Mouse (Mus musculus) regulatory T cell (primary cell): ENCODE measurements around the gene Ptprn2.

Experiments
- in situ Hi-C: fragments of 300-600 bp; cut with MboI, MseI; formaldehyde crosslinking; loops from one replicate; pipeline ENCODE4 v1.15.1; 2025; ENCODE audit warnings: high pct_unique_total_duplicates

The Ptprn2 gene

GRCm38 (mm10) chr12:116485591-116486403 is at the start of gene Ptprn2:
Gene Ptprn2, plus strand, starts transcription at chr12:116485720.
- in situ Hi-C loops = loop anchor here (10.0 kb wide), 1 partner anchor 401 kb away; no protein-coding TSS in a partner anchor

DNA sequence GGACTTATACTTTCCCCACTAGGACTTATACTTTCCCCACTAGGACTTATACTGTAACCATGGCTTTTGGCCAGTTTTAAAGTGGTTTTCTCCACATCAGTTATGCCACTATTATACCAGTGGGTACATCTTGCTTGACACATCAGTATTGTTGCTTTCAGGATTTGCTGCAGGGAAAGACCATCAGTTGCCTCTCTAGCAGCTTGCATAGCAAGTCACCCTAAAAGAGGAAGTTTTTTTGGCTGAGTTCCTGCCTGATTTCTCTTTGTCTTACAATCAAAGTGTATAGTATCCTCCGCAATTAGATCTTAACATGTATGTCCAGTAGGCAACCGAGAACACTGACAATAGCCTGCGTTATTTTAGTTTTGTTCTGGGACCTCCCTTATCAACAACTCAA is 49.4 kb upstream of the Ptprn2 start:
- in situ Hi-C loops = no loop called here

GRCm38 (mm10) chr12:116438591-116438990 is 46.9 kb upstream of the Ptprn2 start:
- in situ Hi-C loops = no loop called here

- in situ Hi-C loops = no loop called here
These were observed 43.3 kb upstream of the Ptprn2 start for GRCm38 (mm10) chr12:116442184-116442583.

DNA sequence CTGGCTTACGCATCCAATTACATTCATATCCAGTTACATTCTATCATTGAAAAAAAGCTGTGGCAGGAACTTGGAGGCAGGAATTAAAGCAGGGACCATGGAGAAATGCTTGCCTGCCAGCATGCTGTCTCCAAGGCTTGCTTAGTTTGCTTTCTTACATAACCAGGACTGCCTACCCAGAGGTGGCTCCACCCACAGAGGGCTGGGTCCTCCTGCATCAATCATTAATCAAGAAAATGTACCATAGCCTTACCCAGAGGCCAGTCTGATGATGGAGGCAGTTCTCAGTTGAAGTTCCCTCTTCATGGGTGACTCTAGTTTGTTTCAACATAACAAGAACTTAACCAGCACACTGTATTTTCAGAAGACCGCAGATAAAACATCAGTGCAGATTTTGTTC is 36.0 kb upstream of the Ptprn2 start:
- in situ Hi-C loops = loop anchor here (5.0 kb wide), 1 partner anchor 42 kb away; the partner anchor contains the start of gene Ncapg2

- in situ Hi-C loops = no loop called here
These were observed 25.0 kb upstream of the Ptprn2 start for GRCm38 (mm10) chr12:116460379-116461065.

DNA sequence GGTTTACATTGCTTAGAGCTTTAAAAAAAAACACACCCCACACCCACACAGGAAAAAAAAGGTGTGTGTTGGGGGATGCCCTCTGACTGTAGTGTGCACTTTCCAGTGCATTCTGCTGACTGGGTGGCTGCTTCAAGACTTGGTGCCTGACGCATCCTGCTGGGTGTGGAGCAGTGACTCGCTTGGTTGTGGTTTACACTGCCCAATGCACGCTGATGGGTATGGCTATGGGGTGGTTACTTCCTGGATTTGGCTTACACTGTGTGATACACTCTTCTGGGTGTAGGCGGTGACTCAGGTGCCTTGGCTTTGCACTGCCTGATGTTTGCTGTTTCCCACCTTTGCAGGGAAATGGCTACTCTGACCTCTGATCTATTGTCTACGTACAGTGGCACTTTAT is 18.5 kb upstream of the Ptprn2 start:
- in situ Hi-C loops = no loop called here

GRCm38 (mm10) chr12:116468348-116468747 is 17.2 kb upstream of the Ptprn2 start:
- in situ Hi-C loops = no loop called here

GRCm38 (mm10) chr12:116469096-116469495 is 16.4 kb upstream of the Ptprn2 start:
- in situ Hi-C loops = no loop called here

DNA sequence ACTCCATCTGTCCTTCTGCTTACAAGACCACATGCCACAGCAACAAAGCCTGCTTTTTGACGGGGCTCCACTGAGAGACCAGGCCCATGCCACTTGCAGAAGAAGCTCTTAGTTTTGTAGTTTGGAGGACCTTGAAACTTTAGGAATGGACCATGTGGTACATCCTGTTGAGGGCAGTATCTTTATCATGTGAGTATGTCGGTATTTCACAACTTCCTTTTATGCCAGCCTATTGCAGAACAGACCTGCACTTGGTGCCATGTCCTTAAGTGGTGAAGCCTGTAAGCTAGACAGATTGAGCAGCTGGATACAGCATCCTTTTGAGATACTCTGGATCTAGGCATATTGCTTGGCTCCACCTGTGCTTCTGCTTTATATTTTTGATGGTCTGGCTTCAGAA is 12.3 kb upstream of the Ptprn2 start:
- in situ Hi-C loops = no loop called here

DNA sequence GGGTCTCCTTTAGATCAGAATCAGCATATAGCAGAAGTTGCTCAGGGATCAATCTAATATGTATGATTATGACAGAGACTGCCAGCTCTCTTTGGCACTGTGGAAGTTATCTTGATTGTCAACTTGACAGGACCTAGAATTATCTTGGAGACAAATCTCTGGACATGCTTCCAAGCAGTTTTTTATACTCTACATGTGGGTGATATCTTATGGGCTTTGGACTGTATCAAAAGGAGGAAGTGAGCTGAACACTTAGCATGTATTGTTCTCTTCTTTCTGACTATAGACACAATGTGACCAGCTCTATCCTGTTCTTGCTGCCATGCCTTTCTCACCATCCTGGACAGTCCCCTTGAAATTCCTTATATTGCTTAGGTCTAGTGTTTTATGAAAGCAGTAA is 11.8 kb upstream of the Ptprn2 start:
- in situ Hi-C loops = no loop called here

GRCm38 (mm10) chr12:116474676-116475075 is 10.8 kb upstream of the Ptprn2 start:
- in situ Hi-C loops = no loop called here

- in situ Hi-C loops = no loop called here
These were observed 6.7 kb upstream of the Ptprn2 start for GRCm38 (mm10) chr12:116478771-116479170.

- in situ Hi-C loops = loop anchor here (10.0 kb wide), 1 partner anchor 397 kb away; no protein-coding TSS in a partner anchor
These were observed 3.6 kb upstream of the Ptprn2 start for GRCm38 (mm10) chr12:116481921-116482320.

- in situ Hi-C loops = loop anchor here (10.0 kb wide), 1 partner anchor 399 kb away; no protein-coding TSS in a partner anchor
These were observed 1.9 kb upstream of the Ptprn2 start for GRCm38 (mm10) chr12:116483581-116483980.

DNA sequence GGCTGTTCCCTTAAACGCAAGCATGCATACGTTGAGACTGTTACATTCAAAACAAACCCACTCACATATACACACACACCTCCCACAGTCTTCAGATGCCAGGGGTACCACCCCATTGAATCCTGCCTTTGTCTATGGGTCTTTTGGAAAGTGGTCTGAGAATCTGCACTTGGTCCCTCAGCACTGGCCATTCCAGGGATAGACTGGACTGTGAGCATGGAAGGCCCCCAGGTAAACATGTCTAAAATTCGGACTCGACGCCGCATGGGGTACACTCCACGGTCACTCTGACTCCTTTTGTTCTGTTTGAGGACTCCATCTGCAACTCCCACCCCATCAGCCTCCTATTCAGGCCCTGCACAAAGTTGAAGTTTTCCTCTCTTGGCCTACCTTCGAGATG is 529 bp upstream of the Ptprn2 start:
- in situ Hi-C loops = loop anchor here (10.0 kb wide), 1 partner anchor 400 kb away; no protein-coding TSS in a partner anchor

DNA sequence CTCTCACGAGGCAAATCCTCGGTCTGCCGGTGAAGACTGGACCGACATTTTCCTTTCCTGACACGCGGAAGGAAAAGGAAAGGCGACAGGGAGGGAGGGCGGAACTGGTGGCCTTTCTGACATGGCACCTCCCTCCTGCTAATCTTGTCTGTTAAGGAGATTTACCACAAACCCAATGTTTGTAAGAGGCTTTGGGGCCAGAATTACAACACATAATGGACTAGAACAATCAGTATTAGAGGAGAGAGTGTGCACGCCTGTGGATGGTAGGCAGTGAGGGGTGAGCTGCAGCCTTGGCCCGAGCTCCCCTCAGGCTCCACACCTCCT is 847 bp downstream of the Ptprn2 start:
- in situ Hi-C loops = loop anchor here (10.0 kb wide), 1 partner anchor 402 kb away; no protein-coding TSS in a partner anchor

DNA sequence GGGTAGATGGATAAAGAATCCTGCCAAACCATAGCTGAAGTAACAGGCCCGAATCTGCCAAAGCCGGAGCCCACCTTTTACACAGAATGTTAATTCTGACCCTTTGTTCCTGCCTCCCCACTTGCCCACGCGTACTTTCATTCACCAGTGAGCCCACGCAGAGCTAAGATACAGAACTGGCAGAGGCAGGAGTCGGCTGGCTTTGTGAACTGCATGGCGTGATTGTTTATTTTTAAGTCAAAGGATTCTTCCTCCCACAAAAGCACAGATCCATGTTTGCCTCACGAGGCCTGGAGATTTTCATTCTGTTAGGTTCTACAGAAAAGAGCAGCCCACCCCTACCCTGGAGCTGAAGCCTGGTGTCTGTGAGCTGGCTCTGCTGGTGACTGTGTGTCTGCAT is 3.3 kb downstream of the Ptprn2 start:
- in situ Hi-C loops = loop anchor here (10.0 kb wide), 1 partner anchor 404 kb away; no protein-coding TSS in a partner anchor

- in situ Hi-C loops = no loop called here
These were observed 5.2 kb downstream of the Ptprn2 start for GRCm38 (mm10) chr12:116490575-116491356.

DNA sequence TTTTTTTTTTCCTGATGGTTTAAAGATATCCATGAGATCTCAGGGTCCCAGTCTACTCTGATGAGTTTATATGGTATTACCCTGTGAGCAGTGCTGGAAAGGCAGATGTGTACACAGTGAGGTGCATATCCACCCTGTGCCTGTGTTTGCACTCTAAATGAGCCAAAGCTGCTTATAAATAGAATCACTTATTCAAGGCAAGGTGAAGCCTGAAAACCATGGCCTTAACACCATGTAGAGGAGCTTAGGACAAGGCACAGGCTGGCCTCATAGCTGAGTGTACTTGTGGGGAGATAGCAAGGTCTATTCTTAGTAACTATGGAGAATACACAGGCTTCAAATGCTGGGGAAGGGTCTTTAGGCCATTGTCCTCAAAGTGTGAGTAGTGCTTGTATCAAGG is 13.1 kb downstream of the Ptprn2 start:
- in situ Hi-C loops = no loop called here

DNA sequence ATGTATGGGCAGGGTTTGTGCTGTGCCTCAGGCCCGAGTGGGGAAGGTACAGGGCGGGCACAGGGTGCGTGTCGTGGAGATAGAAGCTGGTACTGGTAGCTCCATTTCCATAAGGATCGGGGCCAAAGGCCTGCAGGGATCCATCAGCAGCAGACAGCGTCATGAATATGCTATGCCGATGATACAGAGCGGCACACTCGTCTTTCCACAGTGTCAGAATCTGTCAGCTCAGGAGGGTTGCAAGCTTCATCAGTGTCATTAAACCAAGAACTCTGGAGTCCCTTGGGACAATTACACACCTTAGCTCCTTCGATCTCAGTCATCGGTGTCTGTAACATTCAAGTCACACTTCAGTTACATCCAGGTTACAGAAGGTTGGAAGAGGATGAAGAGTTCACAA is 15.1 kb downstream of the Ptprn2 start:
- in situ Hi-C loops = no loop called here

DNA sequence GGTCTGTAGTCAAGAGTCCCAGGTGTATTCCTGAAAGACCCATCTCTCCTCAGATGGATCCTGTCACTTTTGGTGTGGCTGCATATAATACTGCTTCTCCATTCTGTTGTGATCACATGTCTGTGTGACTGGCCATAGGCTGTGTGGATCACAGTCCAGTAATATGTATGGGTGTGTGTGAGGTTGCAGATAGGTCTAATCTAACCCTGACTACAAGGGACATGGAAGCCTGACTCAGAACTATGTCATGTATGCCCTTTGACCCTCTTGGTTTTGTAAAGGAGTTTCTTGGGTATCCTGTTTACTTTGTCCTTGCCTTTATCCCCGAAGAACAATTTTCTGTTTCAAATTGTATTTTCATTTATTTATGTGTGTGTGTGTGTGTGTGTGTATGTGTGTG is 27.0 kb downstream of the Ptprn2 start:
- in situ Hi-C loops = no loop called here
